Mouse (Mus musculus) stomach, embryonic 14.5 days (tissue): ENCODE measurements around the gene Ephb2. TPM values are rescaled to one million over a fixed set of nuclear protein-coding genes. Genes with fewer than 3 reads are reported as not detected.
A peak's percentile ranks its signal among the peaks of the same experiment; 100 is the strongest.

Experiments
- ATAC-seq: fragments of 200-750 bp; cut with Nextera tagmentation; 2 replicates; pipeline ENCODE4 v1.8.0; 2017; ENCODE audit warnings: low read depth, moderate TSS enrichment; ENCODE audit not compliant: insufficient number of reproducible peaks, insufficient read depth, low FRiP score
- H3K27ac ChIP-seq: fragments of 300-500 bp; sonication (generic); 2 replicates; pipeline ENCODE4 v1.5.1; 2014; ENCODE audit warnings: mild to moderate bottlenecking, low read length, moderate library complexity, mixed read lengths
- H3K27me3 ChIP-seq: fragments of 300-500 bp; sonication (generic); 2 replicates; pipeline ENCODE4 v1.6.1; 2014; ENCODE audit warnings: low read length, control low read depth, mixed read lengths; ENCODE audit not compliant: control insufficient read depth, insufficient read depth
- H3K36me3 ChIP-seq: fragments of 300-500 bp; sonication (generic); 2 replicates; pipeline ENCODE4 v1.6.1; 2014; ENCODE audit warnings: mild to moderate bottlenecking, control low read depth, low read length, moderate library complexity, mixed read lengths; ENCODE audit not compliant: control insufficient read depth, insufficient read depth
- H3K4me1 ChIP-seq: fragments of 300-500 bp; sonication (generic); 2 replicates; pipeline ENCODE4 v1.6.1; 2014; ENCODE audit warnings: low read length, control low read depth, mixed read lengths; ENCODE audit not compliant: control insufficient read depth, insufficient read depth
- H3K4me2 ChIP-seq: fragments of 300-500 bp; sonication (generic); replicated peaks from 2 replicates; pipeline ENCODE4 v1.6.1; 2014; ENCODE audit warnings: low read depth, low read length, control low read depth
- H3K4me3 ChIP-seq: fragments of 300-500 bp; sonication (generic); 2 replicates; pipeline ENCODE4 v1.5.1; 2014; ENCODE audit warnings: low read depth, low read length, control low read depth
- H3K9ac ChIP-seq: fragments of 300-500 bp; sonication (generic); replicated peaks from 2 replicates; pipeline ENCODE4 v1.6.1; 2014; ENCODE audit warnings: low read depth, mild to moderate bottlenecking, control low read depth, low read length, moderate library complexity, mixed read lengths
- H3K9me3 ChIP-seq: fragments of 300-500 bp; sonication (generic); 2 replicates; pipeline ENCODE4 v1.6.1; 2016; ENCODE audit warnings: low read depth, low read length, control low read depth; ENCODE audit not compliant: control insufficient read depth
- WGBS: fragments of 180-500 bp; shearing (Covaris S2); extraction: QIAGEN DNeasy Blood & Tissue Kit; methylation state at CpG from one replicate; pipeline ENCODE4 v1.1.7; 2014; 5-methylcytosine and 5-hydroxymethylcytosine counted together
- polyA plus RNA-seq: library from polyadenylated mRNA; unstranded; fragments of >200 nt; fragmentation: Nextera tagmentation; extraction: Ambion mirVana; gene quantifications from 2 replicates; pipeline ENCODE4 v1.2.1, GENCODE M21; 2014

The Ephb2 gene
- polyA plus RNA-seq, 1 experiment from 2014 or later: 7.6 TPM

DNA sequence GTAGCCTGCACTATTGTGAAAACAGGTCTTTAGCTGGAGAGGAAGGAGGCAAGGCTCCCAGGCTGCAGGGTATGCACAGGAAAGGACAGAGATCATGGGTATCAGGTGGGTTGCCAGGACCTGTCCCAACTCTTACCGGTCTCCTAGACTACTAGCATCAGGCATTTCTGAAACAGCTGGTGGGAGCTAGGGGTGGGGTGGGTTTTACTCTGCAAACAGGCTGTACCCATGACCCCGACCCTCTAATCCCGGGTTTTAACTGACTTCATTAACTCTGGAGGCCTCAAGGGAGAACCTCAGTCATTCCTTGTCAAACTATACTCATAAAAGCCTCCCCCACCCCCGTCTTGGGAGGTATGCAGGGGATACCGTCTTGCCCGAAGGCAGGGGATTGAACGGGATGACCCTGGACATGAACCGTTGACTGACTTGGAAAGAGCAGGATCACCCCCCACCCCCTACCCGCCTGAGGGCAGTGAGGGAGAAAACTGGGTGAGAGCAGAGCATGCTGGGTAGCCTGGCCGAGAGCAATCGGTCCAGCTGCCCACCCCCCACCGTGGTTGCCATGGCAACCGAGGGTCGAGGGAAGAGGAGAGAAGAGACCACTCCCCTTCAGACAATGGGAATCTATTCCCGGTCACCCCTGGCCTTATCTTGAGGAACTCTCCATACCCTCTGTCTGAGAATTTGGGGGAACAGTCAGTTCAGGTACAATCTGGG lies 29.1 kb upstream of the Ephb2 start:
- H3K4me3 ChIP-seq: no peak overlapping the region
- no peak overlapping the region for H3K9ac ChIP-seq
- H3K36me3 ChIP-seq: no peaks in the 10 kb centered on the region
- no peak overlapping the region for H3K27ac ChIP-seq
- 9% methylated on average over 15 of the region's 15 CpGs for WGBS
- H3K4me1 ChIP-seq: peaks cover 22% of the 10 kb centered on the region
- H3K4me2 ChIP-seq: no peak overlapping the region
- ATAC-seq: no peak
- H3K27me3 ChIP-seq: no peaks in the 10 kb centered on the region
- no peaks in the 10 kb centered on the region for H3K9me3 ChIP-seq

GRCm38 (mm10) chr4:136863517-136863916 lies 27.7 kb upstream of the Ephb2 start:
- H3K4me3 ChIP-seq: no peak overlapping the region
- no peak overlapping the region for H3K4me2 ChIP-seq
- H3K9me3 ChIP-seq: no peaks in the 10 kb centered on the region
- no peak overlapping the region for H3K9ac ChIP-seq
- no peaks in the 10 kb centered on the region for H3K36me3 ChIP-seq
- WGBS: 57% methylated on average over 9 of the region's 9 CpGs
- no peak for ATAC-seq
- no peaks in the 10 kb centered on the region for H3K27me3 ChIP-seq
- peaks cover 22% of the 10 kb centered on the region for H3K4me1 ChIP-seq
- no peak overlapping the region for H3K27ac ChIP-seq

GRCm38 (mm10) chr4:136862411-136862810 lies 26.6 kb upstream of the Ephb2 start:
- no peak for ATAC-seq
- Histone ChIP-seq H3K36me3 (no peaks in the 10 kb centered on the region), H3K4me1 (peaks cover 15% of the 10 kb centered on the region), H3K4me2 (no peak overlapping the region), H3K4me3 (no peak overlapping the region), H3K9me3 (no peaks in the 10 kb centered on the region), H3K9ac (no peak overlapping the region), H3K27me3 (no peaks in the 10 kb centered on the region), H3K27ac (no peak overlapping the region)
- WGBS: 54% methylated on average over 2 of the region's 2 CpGs

- no peak overlapping the region for H3K4me2 ChIP-seq
- no peak overlapping the region for H3K4me3 ChIP-seq
- H3K27ac ChIP-seq: no peak overlapping the region
- H3K27me3 ChIP-seq: no peaks in the 10 kb centered on the region
- no peak overlapping the region for H3K9ac ChIP-seq
- H3K4me1 ChIP-seq: peaks cover 15% of the 10 kb centered on the region
- 6% methylated on average over 17 of the region's 17 CpGs for WGBS
- H3K9me3 ChIP-seq: no peaks in the 10 kb centered on the region
- ATAC-seq: peak; percentile 53; the same call in 1 of the 2 replicates
- H3K36me3 ChIP-seq: no peaks in the 10 kb centered on the region
Measured at GRCm38 (mm10) chr4:136861806-136862205, 26.0 kb upstream of the Ephb2 start.

- H3K9me3 ChIP-seq: no peaks in the 10 kb centered on the region
- ATAC-seq: no peak
- peaks cover 15% of the 10 kb centered on the region for H3K4me1 ChIP-seq
- H3K36me3 ChIP-seq: no peaks in the 10 kb centered on the region
- no peaks in the 10 kb centered on the region for H3K27me3 ChIP-seq
- no peak overlapping the region for H3K4me2 ChIP-seq
- H3K4me3 ChIP-seq: no peak overlapping the region
- H3K27ac ChIP-seq: no peak overlapping the region
- no peak overlapping the region for H3K9ac ChIP-seq
- WGBS: 81% methylated on average over 7 of the region's 7 CpGs
Measured at GRCm38 (mm10) chr4:136860022-136860421, 24.2 kb upstream of the Ephb2 start.

GRCm38 (mm10) chr4:136855081-136855480 lies 19.3 kb upstream of the Ephb2 start:
- Histone ChIP-seq H3K27me3 (no peaks in the 10 kb centered on the region), H3K4me1 (no peaks in the 10 kb centered on the region), H3K9ac (no peak overlapping the region), H3K9me3 (no peaks in the 10 kb centered on the region), H3K4me3 (no peak overlapping the region), H3K36me3 (no peaks in the 10 kb centered on the region), H3K4me2 (no peak overlapping the region), H3K27ac (no peak overlapping the region)
- no peak for ATAC-seq
- 33% methylated on average over 6 of the region's 6 CpGs for WGBS

- Histone ChIP-seq H3K9me3 (no peaks in the 10 kb centered on the region), H3K27ac (no peak overlapping the region), H3K36me3 (no peaks in the 10 kb centered on the region), H3K9ac (no peak overlapping the region), H3K4me2 (no peak overlapping the region), H3K4me3 (no peak overlapping the region), H3K4me1 (no peaks in the 10 kb centered on the region), H3K27me3 (no peaks in the 10 kb centered on the region)
- ATAC-seq: no peak
- WGBS: 67% methylated on average over 12 of the region's 12 CpGs
Measured at GRCm38 (mm10) chr4:136852989-136853388, 17.2 kb upstream of the Ephb2 start.

DNA sequence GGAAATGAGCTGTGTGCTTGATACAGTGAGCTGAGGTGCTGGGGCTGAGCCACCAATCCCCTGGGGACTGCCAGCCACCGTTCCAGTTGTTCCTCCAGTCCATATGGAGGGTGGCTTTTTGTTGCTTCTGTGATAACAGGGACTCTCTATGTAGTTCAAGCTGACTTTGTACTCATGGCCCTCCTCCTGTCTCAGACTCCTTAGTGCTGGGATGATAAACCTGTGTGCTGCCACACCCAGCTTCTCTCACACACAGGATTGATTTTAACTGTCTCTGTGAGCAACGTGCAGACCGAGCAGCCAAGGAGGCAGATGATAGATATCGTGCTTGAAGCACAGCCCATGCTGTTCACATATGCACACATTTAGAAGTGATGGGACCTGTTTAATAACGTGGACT lies 16.3 kb upstream of the Ephb2 start:
- H3K9me3 ChIP-seq: no peaks in the 10 kb centered on the region
- H3K9ac ChIP-seq: no peak overlapping the region
- H3K4me2 ChIP-seq: no peak overlapping the region
- H3K4me3 ChIP-seq: no peak overlapping the region
- H3K27me3 ChIP-seq: no peaks in the 10 kb centered on the region
- no peaks in the 10 kb centered on the region for H3K4me1 ChIP-seq
- 41% methylated on average over 5 of the region's 5 CpGs for WGBS
- ATAC-seq: no peak
- H3K36me3 ChIP-seq: no peaks in the 10 kb centered on the region
- no peak overlapping the region for H3K27ac ChIP-seq

DNA sequence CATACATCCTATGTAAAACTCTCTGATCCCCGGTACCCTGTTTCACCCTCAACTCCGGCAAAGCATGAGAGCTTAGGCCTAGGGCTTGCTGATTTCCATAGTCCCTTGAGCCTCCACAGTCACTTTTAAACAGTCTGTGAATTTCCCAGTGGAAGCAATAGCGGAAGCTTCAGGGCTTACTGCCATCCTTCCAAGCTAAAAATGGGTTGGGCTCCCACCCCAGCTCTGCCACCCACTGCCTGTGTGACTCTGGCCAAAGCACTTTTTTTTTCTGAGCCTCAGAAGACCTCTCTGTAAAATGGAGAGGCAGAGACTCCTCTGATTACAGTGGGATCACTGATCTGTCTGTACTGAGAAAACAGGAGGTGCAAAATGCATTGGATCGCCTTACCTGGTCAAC lies 12.8 kb upstream of the Ephb2 start:
- no peak for ATAC-seq
- WGBS: 67% methylated on average over 4 of the region's 4 CpGs
- Histone ChIP-seq H3K9me3 (no peaks in the 10 kb centered on the region), H3K36me3 (no peaks in the 10 kb centered on the region), H3K4me1 (no peaks in the 10 kb centered on the region), H3K27ac (no peak overlapping the region), H3K27me3 (no peaks in the 10 kb centered on the region), H3K4me3 (no peak overlapping the region), H3K4me2 (no peak overlapping the region), H3K9ac (no peak overlapping the region)
